In the genomic region with DNA sequence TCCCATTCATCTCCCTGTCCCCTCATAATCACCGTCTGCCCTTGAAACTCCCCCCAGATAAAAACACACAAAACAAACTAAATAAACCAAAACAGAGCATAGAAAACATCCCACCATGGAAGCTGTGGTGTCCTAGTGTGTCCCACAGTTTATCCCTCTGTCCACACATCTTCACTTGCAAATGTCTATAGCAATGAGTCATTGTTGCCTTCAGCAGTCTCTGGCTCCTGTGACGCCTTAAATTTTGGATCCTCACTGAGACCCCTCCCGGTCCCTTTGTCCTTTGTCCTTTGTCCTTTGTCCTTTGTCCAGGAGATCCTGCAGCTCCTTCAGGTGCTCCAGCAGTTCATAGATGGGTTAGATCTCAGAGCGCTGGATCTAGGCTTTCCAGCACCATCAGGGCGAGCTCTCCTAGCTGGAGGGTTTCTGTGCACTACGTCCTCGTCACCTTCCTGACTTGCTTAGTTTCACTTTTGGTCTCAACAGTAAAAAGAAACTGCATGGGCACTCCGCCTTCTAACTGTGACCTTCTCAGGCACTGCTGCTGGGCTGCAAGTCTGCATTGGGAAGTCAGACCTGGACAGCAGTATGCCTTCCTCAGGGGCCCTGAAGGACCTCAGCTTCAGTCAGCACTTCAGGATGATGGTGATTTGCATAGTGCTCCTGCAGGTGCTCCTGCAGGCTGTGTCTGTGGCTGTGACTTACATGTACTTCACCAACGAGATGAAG, we compare ENCODE assay signal across 9 mouse cellular contexts. TPM values are rescaled to one million over a fixed set of nuclear protein-coding genes. Genes with fewer than 3 reads are reported as not detected.
DNase-seq lines count a peak whose midpoint lies in the region; ATAC-seq and TF ChIP-seq lines count a peak whose summit lies in the region.
"Had no signal": no experiment of that assay in that cellular context is flagged by ENCODE, and none has a peak within 500 bp of the region (broad histone marks: within the 10 kb centered on the region; RNA-seq: fewer than 3 reads in every experiment).

A gene (plus strand): TSS at position 470 of the 729 bp plus-strand sequence.

- H3K4me1 ChIP-seq in liver, embryonic 15.5 days (replicated peaks), result 0 out of 2 replicates have a peak, but pooled peaks cover 3% of the 10 kb centered on the region
- H3K4me1 ChIP-seq in small intestine, adult 2 months (ENCODE audit: control insufficient read depth, insufficient read depth, insufficient read length, low read length), result peaks cover 16% of the 10 kb centered on the region
- no peaks in the 10 kb centered on the region for H3K4me1 ChIP-seq in hindbrain, embryonic 12.5 days

- intact Hi-C loops in heart, postnatal 25 days (cut with DNase I), result no loop called here

- peak within 1 kb of the TSS; percentile 53 for H3K4me2 ChIP-seq in liver, embryonic 15.5 days
- no peak within 1 kb of the TSS for H3K4me2 ChIP-seq in hindbrain, embryonic 12.5 days (replicated peaks)

- ATAC-seq in liver, embryonic 15.5 days (ENCODE audit: insufficient read depth), result no peak
- no peak for ATAC-seq in hindbrain, embryonic 12.5 days (ENCODE audit: low FRiP score)

- no peak within 1 kb of the TSS for H3K9ac ChIP-seq in liver, embryonic 15.5 days
- H3K9ac ChIP-seq in hindbrain, embryonic 12.5 days, result no peak within 1 kb of the TSS

- H3K4me3 ChIP-seq in liver, embryonic 15.5 days (replicated peaks), result peak within 1 kb of the TSS; percentile 40
- H3K4me3 ChIP-seq in small intestine, adult 2 months (ENCODE audit: low read depth, low read length), result peak within 1 kb of the TSS; percentile 77
- H3K4me3 ChIP-seq in hindbrain, embryonic 12.5 days, result no peak within 1 kb of the TSS

- no peaks in the 10 kb centered on the region for H3K36me3 ChIP-seq in liver, embryonic 15.5 days (replicated peaks)
- H3K36me3 ChIP-seq in small intestine, adult 2 months (ENCODE audit: control insufficient read depth, insufficient read depth, low read length), result no peaks in the 10 kb centered on the region; the same call in 1 of the 2 replicates
- no peaks in the 10 kb centered on the region for H3K36me3 ChIP-seq in hindbrain, embryonic 12.5 days

- TF ChIP-seq POLR2A in small intestine, adult 2 months (IDR thresholded peaks at IDR 0.05; ENCODE audit: low read depth, low read length), result peak; percentile 88

- no peaks in the 10 kb centered on the region for H3K27me3 ChIP-seq in liver, embryonic 15.5 days
- H3K27me3 ChIP-seq in small intestine, adult 2 months (ENCODE audit: control insufficient read depth, insufficient read depth, low read length), result no peaks in the 10 kb centered on the region
- H3K27me3 ChIP-seq in hindbrain, embryonic 12.5 days, result no peaks in the 10 kb centered on the region

- no peaks in the 10 kb centered on the region for H3K9me3 ChIP-seq in liver, embryonic 15.5 days (replicated peaks)
- H3K9me3 ChIP-seq in hindbrain, embryonic 12.5 days (replicated peaks), result no peaks in the 10 kb centered on the region

- TF ChIP-seq CTCF in small intestine, adult 2 months (IDR thresholded peaks at IDR 0.05; ENCODE audit: extremely low read depth, insufficient read length, insufficient replicate concordance, low read depth, low read length), result no peak

- DNase-seq in CD4-positive, CD25-positive, alpha-beta regulatory T cell, adult 2 months (ENCODE audit: low read depth, low spot score), result peak; percentile 81
- peak; percentile 40 for DNase-seq in adrenal gland, postnatal 10 days
- peak; percentile 35 for DNase-seq in heart, postnatal 25 days (ENCODE audit: low spot score)
- DNase-seq in adipocyte (ENCODE audit: low spot score), result no peak
- no peak for DNase-seq in embryo, embryonic 9.5 days (ENCODE audit: extremely low spot score)

- 31% methylated on average over 9 of the region's 9 CpGs for WGBS in liver, embryonic 15.5 days (ENCODE audit: insufficient replicate concordance)
- 10% methylated on average over 9 of the region's 9 CpGs for WGBS in small intestine, adult 2 months
- 71% methylated on average over 9 of the region's 9 CpGs for WGBS in hindbrain, embryonic 12.5 days

- H3K27ac ChIP-seq in liver, embryonic 15.5 days (replicated peaks), result no peak within 1 kb of the TSS
- H3K27ac ChIP-seq in small intestine, adult 2 months (ENCODE audit: insufficient read depth, low read depth, low read length), result peak within 1 kb of the TSS; percentile 97
- H3K27ac ChIP-seq in hindbrain, embryonic 12.5 days, result no peak within 1 kb of the TSS

RNA-seq across cellular contexts. Expression of the gene that starts here (rescaled TPM):
- total RNA-seq in adrenal gland, postnatal 10 days (2021), result 10 to 100 TPM in 1 of 2 experiments, 1 to 10 TPM in 1; 8.0 to 15.0 TPM
- total RNA-seq in heart, postnatal 25 days (2021), result 10 to 100 TPM in 1 of 2 experiments, 1 to 10 TPM in 1; 9.7 to 12.7 TPM
- 0.08 and 0.14 TPM in 2 replicates for polyA plus RNA-seq in liver, embryonic 15.5 days (2015; fragmentation: Nextera tagmentation; extraction: Ambion mirVana)
- polyA plus RNA-seq in small intestine, adult 2 months (2012; rRNA removed), result 3.5 and 10.0 TPM in 2 replicates
- polyA plus RNA-seq in hindbrain, embryonic 12.5 days (2016; fragmentation: Nextera tagmentation; extraction: Ambion mirVana), result not detected in 2 replicates
- polyA plus RNA-seq: embryonic facial prominence, embryonic 11.5 days had no signal

Comparison
In these comparisons a context has a peak if more than half of its experiments do, and no peak if none do; other contexts are left out.
1. DNase-seq: peak in CD4-positive, CD25-positive, alpha-beta regulatory T cell, adult 2 months (single experiment), adrenal gland, postnatal 10 days (single experiment) and heart, postnatal 25 days (single experiment); none in adipocyte (single experiment) and embryo, embryonic 9.5 days (single experiment).